Comparison of ENCODE assay signal across 9 mouse cellular contexts in the genomic region with DNA sequence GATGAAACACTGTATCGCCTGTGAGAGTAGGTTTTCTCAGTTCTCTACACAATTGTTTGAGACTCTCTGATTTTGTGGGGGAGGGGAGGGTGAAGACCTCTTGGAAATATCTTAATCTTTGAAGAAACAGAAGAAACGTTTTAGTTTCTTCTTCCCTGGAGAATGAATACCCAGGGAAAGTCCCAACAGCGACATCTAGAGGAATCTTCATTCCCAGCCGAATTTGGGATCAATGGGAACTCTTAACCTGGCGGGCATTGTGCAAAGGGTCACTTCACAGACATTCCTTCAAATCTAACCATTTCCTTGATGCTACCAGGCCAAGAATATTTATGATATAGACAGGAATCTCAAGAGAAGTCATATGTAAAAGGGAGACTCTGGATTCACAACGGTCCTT. TPM values are rescaled to one million over a fixed set of nuclear protein-coding genes. Genes with fewer than 3 reads are reported as not detected.
A peak's percentile ranks its signal among the peaks of the same experiment; 100 is the strongest.
DNase-seq lines count a peak whose midpoint lies in the region; TF ChIP-seq lines count a peak whose summit lies in the region.
"Had no signal": no experiment of that assay in that cellular context is flagged by ENCODE, and none has a peak within 500 bp of the region (broad histone marks: within the 10 kb centered on the region; RNA-seq: fewer than 3 reads in every experiment).

No protein-coding gene starts in this region.

- peak; percentile 53; the same call in 1 of the 2 replicates for TF ChIP-seq CTCF in brain, embryonic 14.5 days (IDR thresholded peaks at IDR 0.05; ENCODE audit: borderline replicate concordance, extremely low read depth, insufficient read depth, insufficient read length)

- DNase-seq in adrenal gland, adult 2 months = peak; percentile 25
- DNase-seq in adrenal gland, adult 8-10 months = no peak
- DNase-seq in layer of hippocampus, adult 18-20 months (ENCODE audit: low spot score in 2 of 2) = peak; percentile 5 to 59
- DNase-seq in layer of hippocampus, adult 8-10 months (ENCODE audit: low spot score in 2 of 2) = no peak
- DNase-seq in brain, embryonic 14.5 days (ENCODE audit: low read depth) = peak; percentile 59
- peak; percentile 44 for DNase-seq in kidney, postnatal 10 days
- DNase-seq in right cerebral cortex, postnatal 10 days (ENCODE audit: low spot score in 2 of 2) = peak; percentile 27 to 45
- DNase-seq in thymus, postnatal 4 days = no peak

- no peak for TF ChIP-seq POLR2A in brain, embryonic 14.5 days (IDR thresholded peaks at IDR 0.05; ENCODE audit: borderline replicate concordance, extremely low read depth, insufficient read depth, insufficient read length, poor library complexity, severe bottlenecking)

RNA-seq across cellular contexts. Expression of a gene that starts 17.2 kb away (rescaled TPM):
- total RNA-seq in adrenal gland, adult 2 months (2021) = under 1 TPM; 0.09 to 0.14 TPM
- 0.09 TPM in 1 of 2 replicates, not detected in the other for polyA plus RNA-seq in adrenal gland, adult 2 months (2012; rRNA removed)
- under 1 TPM in 2 of 4 experiments, not detected in 2; 0.07 to 0.09 TPM for total RNA-seq in adrenal gland, adult 8-10 months (2022)
- not detected for total RNA-seq in layer of hippocampus, adult 18-20 months (2021)
- under 1 TPM in 2 of 4 experiments, not detected in 2; 0.59 to 0.65 TPM for total RNA-seq in layer of hippocampus, adult 8-10 months (2022)
- polyA plus RNA-seq in brain, embryonic 14.5 days (2012; rRNA removed) = 0.04 and 0.07 TPM in 2 replicates
- polyA plus RNA-seq: neural tube, embryonic 13.5 days had no signal

Comparison
In these comparisons a context has a peak if more than half of its experiments do, and no peak if none do; other contexts are left out.
1. DNase-seq: peak in adrenal gland, adult 2 months (single experiment), layer of hippocampus, adult 18-20 months (2 of 2), brain, embryonic 14.5 days (single experiment), kidney, postnatal 10 days (single experiment) and right cerebral cortex, postnatal 10 days (2 of 2); none in adrenal gland, adult 8-10 months (single experiment), layer of hippocampus, adult 8-10 months (0 of 2) and thymus, postnatal 4 days (single experiment).